Mouse (Mus musculus) liver, adult 2 months (tissue): ENCODE results near the gene Rhot2.

Source experiments
- CTCF ChIP-seq: fragments of 200-500 bp; IDR thresholded peaks from 2 replicates; pipeline ENCODE4 v1.5.1; 2011; ENCODE audit warnings: low read depth, low read length, control low read depth
- POLR2A ChIP-seq: fragments of 200-500 bp; IDR thresholded peaks from 2 replicates; pipeline ENCODE4 v1.6.1; 2011; ENCODE audit warnings: low read length, control low read depth; ENCODE audit not compliant: insufficient read depth; ENCODE audit errors: extremely low read depth

GRCm38 (mm10) chr17:25872676-25873075 is 28.0 kb upstream of the Rhot2 start:
- TF ChIP-seq POLR2A (no peak), CTCF (no peak)
